Mouse (Mus musculus) cortical plate, adult 2 months (tissue): Measurements from ENCODE around the gene Fam166a.

ENCODE experiments used
- CTCF ChIP-seq: fragments of 200-500 bp; IDR thresholded peaks from 2 replicates; pipeline ENCODE4 v1.5.1; 2011; ENCODE audit warnings: mild to moderate bottlenecking, control low read depth, low read length; ENCODE audit not compliant: insufficient read depth; ENCODE audit errors: extremely low read depth
- POLR2A ChIP-seq: fragments of 200-500 bp; IDR thresholded peaks from 2 replicates; pipeline ENCODE4 v1.6.1; 2011; ENCODE audit warnings: mild to moderate bottlenecking, low read length, control low read depth; ENCODE audit not compliant: insufficient read depth; ENCODE audit errors: extremely low read depth

DNA sequence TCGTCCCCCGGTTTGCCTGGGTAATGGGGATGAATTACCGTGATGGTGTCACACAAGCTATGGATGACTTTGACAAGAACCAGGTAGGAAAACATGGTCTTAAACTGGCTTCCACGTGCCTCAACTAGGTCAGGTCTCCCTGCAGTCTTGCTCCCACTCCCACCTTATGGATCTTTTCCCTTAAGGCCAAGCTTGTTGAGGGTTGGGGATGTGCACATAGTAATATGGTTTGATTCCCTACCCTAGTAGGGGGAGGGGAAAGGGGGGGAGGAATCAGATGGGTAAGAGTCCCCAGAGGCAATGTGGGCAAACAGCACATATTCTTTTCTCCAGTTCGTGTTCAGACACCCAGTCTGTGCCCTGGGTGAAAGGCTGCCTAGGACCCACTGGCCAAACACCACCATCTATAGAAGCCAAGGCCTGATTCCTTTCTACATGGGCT is 2.8 kb downstream of the Fam166a start:
- TF ChIP-seq CTCF, result no peak
- TF ChIP-seq POLR2A, result no peak; the same call in 1 of the 2 replicates
